Mouse (Mus musculus): ENCODE data around the gene Coq8a.

- no peak for TF ChIP-seq CTCF (IDR thresholded peaks at IDR 0.05 in 2 of 3, conservative IDR thresholded peaks at IDR 0.05 in 1 of 3; ENCODE audit: control insufficient read depth in 1 of 3, insufficient read depth in 1 of 3, low read depth in 2 of 3, low read length in 3 of 3, poor library complexity in 1 of 3, severe bottlenecking in 1 of 3)
- no peak for TF ChIP-seq EP300 (IDR thresholded peaks at IDR 0.05; ENCODE audit: low read depth in 1 of 2, low read length in 2 of 2)
- TF ChIP-seq CHD2 (IDR thresholded peaks at IDR 0.05; ENCODE audit: low read length) = no peak
- no peak for TF ChIP-seq ZC3H11A (IDR thresholded peaks at IDR 0.05; ENCODE audit: low read depth, low read length)
- no peak for TF ChIP-seq TCF12 (IDR thresholded peaks at IDR 0.05; ENCODE audit: low read depth, low read length)
These were observed 29.5 kb upstream of the Coq8a start for GRCm38 (mm10) chr1:180228854-180229253.
